In the genomic region with DNA sequence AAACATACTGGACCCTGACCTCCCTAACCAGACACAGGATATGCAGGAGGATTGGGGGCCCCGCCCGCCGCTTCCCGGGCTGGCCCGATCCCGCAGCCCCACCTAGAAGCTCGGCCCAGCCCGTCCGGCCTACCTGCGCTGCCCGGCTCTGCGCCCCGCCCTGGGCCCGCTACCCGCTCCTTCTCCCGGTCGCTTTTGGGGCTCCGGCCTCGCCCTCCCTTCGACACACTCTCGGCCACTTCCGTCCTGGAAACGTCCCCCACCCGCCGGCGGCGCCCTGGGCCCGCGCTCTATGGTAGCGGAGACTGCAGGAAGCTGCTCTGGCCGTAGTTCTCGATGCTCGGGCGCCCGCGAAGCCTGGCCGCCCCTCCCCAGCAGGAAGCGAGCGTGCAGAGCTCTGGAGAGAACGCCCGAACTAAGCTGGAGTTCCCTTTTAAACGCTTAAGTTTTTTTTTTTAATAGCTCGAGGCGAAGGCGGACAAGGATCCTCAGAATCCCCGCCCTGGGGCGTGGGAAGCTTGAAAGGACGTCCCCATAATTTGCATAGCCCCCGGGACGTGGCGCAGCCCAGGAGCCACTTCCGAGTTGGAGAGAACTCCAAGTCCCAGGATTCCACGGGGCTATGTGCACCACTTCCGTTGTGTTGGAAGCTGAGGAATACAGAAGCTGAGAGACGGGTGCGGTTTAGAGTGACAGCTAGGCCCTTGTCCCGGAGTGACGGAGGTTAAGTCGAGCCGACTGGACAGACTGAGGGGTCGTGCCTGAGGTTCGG, we compare ENCODE assay signal across 7 mouse cellular contexts. TPM values are rescaled to one million over a fixed set of nuclear protein-coding genes. Genes with fewer than 3 reads are reported as not detected.
A peak's percentile ranks its signal among the peaks of the same experiment; 100 is the strongest.
DNase-seq lines count a peak whose midpoint lies in the region; ATAC-seq lines count a peak whose summit lies in the region.

Gene Creb3 (plus strand): TSS at position 336 of the 772 bp plus-strand sequence.
Gene Tln1 (minus strand): TSS at position 695 of the 772 bp plus-strand sequence.

- peak within 1 kb of the TSS; percentile 100 for H3K27ac ChIP-seq in intestine, embryonic 16.5 days (ENCODE audit: low read length)
- peak within 1 kb of the TSS; percentile 98 for H3K27ac ChIP-seq in midbrain, embryonic 11.5 days (ENCODE audit: low read depth, low read length)

- WGBS in intestine, embryonic 16.5 days, result under 1% methylated on average over 62 of the region's 62 CpGs
- 0% methylated on average over 62 of the region's 62 CpGs for WGBS in midbrain, embryonic 11.5 days

- H3K36me3 ChIP-seq in intestine, embryonic 16.5 days (ENCODE audit: control insufficient read depth, insufficient read depth, low read length), result peaks cover 11% of the 10 kb centered on the region; the same call in 1 of the 2 replicates
- H3K36me3 ChIP-seq in midbrain, embryonic 11.5 days (ENCODE audit: control insufficient read depth, insufficient read depth, low read length), result peaks cover 6% of the 10 kb centered on the region

- peak within 1 kb of the TSS; percentile 71 for H3K4me3 ChIP-seq in intestine, embryonic 16.5 days (ENCODE audit: low read length)
- peak within 1 kb of the TSS; percentile 91 for H3K4me3 ChIP-seq in midbrain, embryonic 11.5 days (ENCODE audit: low read depth, low read length)

- ATAC-seq in intestine, embryonic 16.5 days, result peak; percentile 94
- peak; percentile 95 for ATAC-seq in midbrain, embryonic 11.5 days (ENCODE audit: low FRiP score)

- no peaks in the 10 kb centered on the region for H3K27me3 ChIP-seq in intestine, embryonic 16.5 days (replicated peaks; ENCODE audit: control insufficient read depth, insufficient read depth, low read length)
- no peaks in the 10 kb centered on the region for H3K27me3 ChIP-seq in midbrain, embryonic 11.5 days (ENCODE audit: control insufficient read depth, insufficient read depth, low read length)

- peak; percentile 97 for DNase-seq in adrenal gland, adult 8-10 months
- peak; percentile 94 for DNase-seq in embryo, embryonic 9.5 days (ENCODE audit: extremely low spot score)
- peak; percentile 85 to 94 for DNase-seq in gastrocnemius, postnatal 4 days (ENCODE audit: low spot score in 2 of 2)
- DNase-seq in left cerebral cortex, postnatal 36 days (ENCODE audit: low spot score in 2 of 2), result peak; percentile 95 to 96
- peak; percentile 99 for DNase-seq in midbrain, embryonic 11.5 days (ENCODE audit: low spot score, missing footprints)
- peak; percentile 91 for DNase-seq in skeletal muscle tissue, adult 2 months (ENCODE audit: low read depth, low spot score)

- intact Hi-C loops in left cerebral cortex, postnatal 36 days (cut with DNase I), result loop anchor here (2.0 to 10.0 kb wide), 3 partner anchors 17 to 527 kb away; partner anchors contain the start of genes Gba2, Rgp1 and Stoml2

- peaks cover 48% of the 10 kb centered on the region for H3K4me1 ChIP-seq in intestine, embryonic 16.5 days (ENCODE audit: control insufficient read depth, insufficient read depth, low read length)
- H3K4me1 ChIP-seq in midbrain, embryonic 11.5 days (ENCODE audit: control insufficient read depth, insufficient read depth, low read length), result peaks cover 33% of the 10 kb centered on the region

- no peaks in the 10 kb centered on the region for H3K9me3 ChIP-seq in intestine, embryonic 16.5 days (ENCODE audit: control insufficient read depth, low read length)
- no peaks in the 10 kb centered on the region for H3K9me3 ChIP-seq in midbrain, embryonic 11.5 days (ENCODE audit: control insufficient read depth, low read length)

- H3K4me2 ChIP-seq in intestine, embryonic 16.5 days (ENCODE audit: low read depth, low read length), result peak within 1 kb of the TSS; percentile 90
- peak within 1 kb of the TSS; percentile 70 for H3K4me2 ChIP-seq in midbrain, embryonic 11.5 days

- H3K9ac ChIP-seq in intestine, embryonic 16.5 days (ENCODE audit: low read depth, low read length), result peak within 1 kb of the TSS; percentile 95
- peak within 1 kb of the TSS; percentile 96 for H3K9ac ChIP-seq in midbrain, embryonic 11.5 days (ENCODE audit: low read length)

RNA-seq across cellular contexts. Expression of gene Creb3, which starts in this region (rescaled TPM):
- 100 to 1,000 TPM; 141 to 201 (median 150) TPM for total RNA-seq in adrenal gland, adult 8-10 months (2022)
- 10 to 100 TPM; 51.9 to 55.1 TPM for total RNA-seq in gastrocnemius, postnatal 4 days (2021)
- 78.7 and 80.5 TPM in 2 replicates for polyA plus RNA-seq in intestine, embryonic 16.5 days (2015; fragmentation: Nextera tagmentation; extraction: Ambion mirVana)
- total RNA-seq in left cerebral cortex, postnatal 36 days (2021), result 10 to 100 TPM; 74.4 to 84.8 TPM
- polyA plus RNA-seq in midbrain, embryonic 11.5 days (2014; fragmentation: Nextera tagmentation; extraction: Ambion mirVana), result 46.4 and 54.5 TPM in 2 replicates

RNA-seq across cellular contexts. Expression of gene Tln1, which starts in this region (rescaled TPM):
- total RNA-seq in adrenal gland, adult 8-10 months (2022), result 100 to 1,000 TPM; 249 to 319 (median 289) TPM
- 100 to 1,000 TPM; 137 to 140 TPM for total RNA-seq in gastrocnemius, postnatal 4 days (2021)
- 41.2 and 41.9 TPM in 2 replicates for polyA plus RNA-seq in intestine, embryonic 16.5 days (2015; fragmentation: Nextera tagmentation; extraction: Ambion mirVana)
- total RNA-seq in left cerebral cortex, postnatal 36 days (2021), result 10 to 100 TPM; 43.0 to 45.4 TPM
- polyA plus RNA-seq in midbrain, embryonic 11.5 days (2014; fragmentation: Nextera tagmentation; extraction: Ambion mirVana), result 38.4 and 40.4 TPM in 2 replicates

Comparison
In these comparisons a context has a peak if more than half of its experiments do, and no peak if none do; other contexts are left out.
1. Peak in every context shown above with its lines: DNase-seq, ATAC-seq, H3K4me3 ChIP-seq and H3K27ac ChIP-seq.